ENCODE assay signal across 8 mouse cellular contexts in the genomic region with DNA sequence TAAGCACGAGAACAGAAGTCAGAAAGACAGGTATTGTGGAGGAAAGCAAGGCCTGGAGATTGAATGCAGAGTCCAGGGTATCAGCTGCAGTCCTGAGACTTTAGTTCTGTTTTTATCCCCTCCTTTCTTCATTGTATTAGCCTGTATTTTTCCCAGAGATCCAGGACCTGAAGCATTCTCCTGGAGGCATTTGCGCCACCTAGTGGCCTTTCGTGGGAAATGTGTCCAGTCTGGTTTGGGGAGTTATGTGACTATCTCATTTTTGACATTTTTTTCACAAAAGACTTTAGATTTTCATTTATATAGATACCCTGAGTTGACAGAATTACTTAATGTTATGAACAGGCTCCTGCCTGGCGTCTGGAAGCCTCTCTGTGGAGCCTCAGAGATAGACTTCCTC. TPM values are rescaled to one million over a fixed set of nuclear protein-coding genes. Genes with fewer than 3 reads are reported as not detected.
DNase-seq lines count a peak whose midpoint lies in the region; ATAC-seq and TF ChIP-seq lines count a peak whose summit lies in the region.

No protein-coding gene starts in this region.

- 6% methylated on average over 4 of the region's 4 CpGs for WGBS in embryonic facial prominence, embryonic 15.5 days
- WGBS in heart, embryonic 10.5 days = 8% methylated on average over 4 of the region's 4 CpGs
- 8% methylated on average over 4 of the region's 4 CpGs for WGBS in kidney, embryonic 15.5 days
- 12% methylated on average over 4 of the region's 4 CpGs for WGBS in liver, embryonic 11.5 days
- 4% methylated on average over 4 of the region's 4 CpGs for WGBS in stomach, embryonic 14.5 days

- H3K9me3 ChIP-seq in embryonic facial prominence, embryonic 15.5 days (replicated peaks) = no peaks in the 10 kb centered on the region
- H3K9me3 ChIP-seq in heart, embryonic 10.5 days = no peaks in the 10 kb centered on the region
- no peaks in the 10 kb centered on the region for H3K9me3 ChIP-seq in kidney, embryonic 15.5 days (replicated peaks)
- no peaks in the 10 kb centered on the region for H3K9me3 ChIP-seq in liver, embryonic 11.5 days (ENCODE audit: control insufficient read depth, low read length)
- no peaks in the 10 kb centered on the region for H3K9me3 ChIP-seq in stomach, embryonic 14.5 days (ENCODE audit: control insufficient read depth, low read depth, low read length)

- no peaks in the 10 kb centered on the region for H3K27me3 ChIP-seq in C2C12 (ENCODE audit: control insufficient read depth, insufficient read depth, insufficient read length)
- H3K27me3 ChIP-seq in embryonic facial prominence, embryonic 15.5 days = no peaks in the 10 kb centered on the region
- H3K27me3 ChIP-seq in heart, embryonic 10.5 days (ENCODE audit: insufficient read depth, poor library complexity, severe bottlenecking) = no peaks in the 10 kb centered on the region
- H3K27me3 ChIP-seq in kidney, embryonic 15.5 days = no peaks in the 10 kb centered on the region
- H3K27me3 ChIP-seq in liver, embryonic 11.5 days (replicated peaks; ENCODE audit: control insufficient read depth, insufficient read depth, low read length) = no peaks in the 10 kb centered on the region
- no peaks in the 10 kb centered on the region for H3K27me3 ChIP-seq in stomach, embryonic 14.5 days (ENCODE audit: control insufficient read depth, insufficient read depth, low read length)

- no peak overlapping the region for H3ac ChIP-seq in C2C12 (ENCODE audit: control insufficient read depth, insufficient read length, low read depth)

- peak overlapping the region; percentile 12 for H3K4me3 ChIP-seq in C2C12 (ENCODE audit: insufficient read depth, poor library complexity, severe bottlenecking)
- H3K4me3 ChIP-seq in embryonic facial prominence, embryonic 15.5 days (replicated peaks) = peak overlapping the region; percentile 92
- H3K4me3 ChIP-seq in heart, embryonic 10.5 days = peak overlapping the region; percentile 99; the same call in 1 of the 2 replicates
- H3K4me3 ChIP-seq in kidney, embryonic 15.5 days (replicated peaks) = peak overlapping the region; percentile 78
- H3K4me3 ChIP-seq in liver, embryonic 11.5 days (ENCODE audit: low read depth, low read length) = peak overlapping the region; percentile 72
- peak overlapping the region; percentile 92 for H3K4me3 ChIP-seq in stomach, embryonic 14.5 days (ENCODE audit: low read depth, low read length)

- peaks cover 9% of the 10 kb centered on the region for H3K79me3 ChIP-seq in C2C12 (ENCODE audit: low read depth)

- peaks cover 15% of the 10 kb centered on the region for H3K4me1 ChIP-seq in embryonic facial prominence, embryonic 15.5 days
- peaks cover 18% of the 10 kb centered on the region for H3K4me1 ChIP-seq in heart, embryonic 10.5 days
- H3K4me1 ChIP-seq in kidney, embryonic 15.5 days = peaks cover 19% of the 10 kb centered on the region
- peaks cover 7% of the 10 kb centered on the region for H3K4me1 ChIP-seq in liver, embryonic 11.5 days (replicated peaks; ENCODE audit: control insufficient read depth, insufficient read depth, low read length)
- peaks cover 12% of the 10 kb centered on the region for H3K4me1 ChIP-seq in stomach, embryonic 14.5 days (ENCODE audit: control insufficient read depth, insufficient read depth, low read length)

- peaks cover 35% of the 10 kb centered on the region for H3K79me2 ChIP-seq in C2C12 (ENCODE audit: control insufficient read depth, insufficient read depth)

- ATAC-seq in embryonic facial prominence, embryonic 15.5 days (ENCODE audit: insufficient number of reproducible peaks, low FRiP score, low TSS enrichment, low read depth) = no peak
- ATAC-seq in kidney, embryonic 15.5 days (replicated peaks; ENCODE audit: low FRiP score) = no peak
- no peak for ATAC-seq in liver, embryonic 11.5 days (replicated peaks; ENCODE audit: low FRiP score)
- ATAC-seq in stomach, embryonic 14.5 days (ENCODE audit: insufficient number of reproducible peaks, insufficient read depth, low FRiP score, low read depth) = no peak

- peaks cover 45% of the 10 kb centered on the region for H3K36me3 ChIP-seq in C2C12 (ENCODE audit: control insufficient read depth, insufficient read depth)
- H3K36me3 ChIP-seq in embryonic facial prominence, embryonic 15.5 days = peaks cover 27% of the 10 kb centered on the region
- peaks cover 40% of the 10 kb centered on the region for H3K36me3 ChIP-seq in heart, embryonic 10.5 days
- peaks cover 44% of the 10 kb centered on the region for H3K36me3 ChIP-seq in kidney, embryonic 15.5 days
- H3K36me3 ChIP-seq in liver, embryonic 11.5 days (ENCODE audit: control insufficient read depth, insufficient read depth, low read length) = peaks cover 13% of the 10 kb centered on the region; the same call in 1 of the 2 replicates
- peaks cover 19% of the 10 kb centered on the region for H3K36me3 ChIP-seq in stomach, embryonic 14.5 days (ENCODE audit: control insufficient read depth, insufficient read depth, low read length)

- peak overlapping the region; percentile 87; the same call in 1 of the 2 replicates for H3K27ac ChIP-seq in embryonic facial prominence, embryonic 15.5 days (replicated peaks)
- H3K27ac ChIP-seq in heart, embryonic 10.5 days = no peak overlapping the region
- H3K27ac ChIP-seq in kidney, embryonic 15.5 days = no peak overlapping the region; the same call in 1 of the 2 replicates
- H3K27ac ChIP-seq in liver, embryonic 11.5 days (ENCODE audit: low read depth, low read length) = no peak overlapping the region
- H3K27ac ChIP-seq in stomach, embryonic 14.5 days (ENCODE audit: low read length) = 0 out of 2 replicates have a peak overlapping the region, but pooled peaks have one; percentile 39

- DNase-seq in adrenal gland, postnatal 36 days = peak; percentile 79 to 82
- peak; percentile 87 for DNase-seq in heart, embryonic 10.5 days (ENCODE audit: low spot score)
- DNase-seq in liver, embryonic 11.5 days (ENCODE audit: low spot score) = peak; percentile 64
- DNase-seq in naive thymus-derived CD4-positive, alpha-beta T cell, adult 2 months (ENCODE audit: low read depth) = peak; percentile 81

- H3K9ac ChIP-seq in embryonic facial prominence, embryonic 15.5 days = 0 out of 2 replicates have a peak overlapping the region, but pooled peaks have one; percentile 4
- H3K9ac ChIP-seq in kidney, embryonic 15.5 days = no peak overlapping the region
- H3K9ac ChIP-seq in liver, embryonic 11.5 days (ENCODE audit: low read depth, low read length) = peak overlapping the region; percentile 83; the same call in 1 of the 2 replicates
- H3K9ac ChIP-seq in stomach, embryonic 14.5 days (replicated peaks; ENCODE audit: low read depth, low read length) = no peak overlapping the region

- peak overlapping the region; percentile 63 for H3K4me2 ChIP-seq in embryonic facial prominence, embryonic 15.5 days (replicated peaks)
- H3K4me2 ChIP-seq in kidney, embryonic 15.5 days = peak overlapping the region; percentile 74
- peak overlapping the region; percentile 90 for H3K4me2 ChIP-seq in liver, embryonic 11.5 days
- peak overlapping the region; percentile 79 for H3K4me2 ChIP-seq in stomach, embryonic 14.5 days (replicated peaks; ENCODE audit: low read depth, low read length)

- peak; percentile 40 for TF ChIP-seq CTCF in C2C12 (IDR thresholded peaks at IDR 0.05; ENCODE audit: control insufficient read depth, insufficient read depth, insufficient read length)

TF ChIP-seq in C2C12, 6 proteins besides CTCF, POLR2A, EP300 and RAD21 (continues in another document):
- no peak for TF ChIP-seq MYOD1 (IDR thresholded peaks at IDR 0.05; ENCODE audit: control insufficient read depth, insufficient read length, low read depth)
- no peak for TF ChIP-seq USF1 (IDR thresholded peaks at IDR 0.05; ENCODE audit: low read depth)
- no peak for TF ChIP-seq MAX (IDR thresholded peaks at IDR 0.05)

RNA-seq across cellular contexts. Expression of gene Ncbp3, which starts 1.8 kb away (rescaled TPM):
- 3.6 TPM for polyA plus RNA-seq in C2C12 (2012; fragmentation: generic; extraction: Trizol)
- 10 to 100 TPM; 11.0 to 12.0 TPM for total RNA-seq in adrenal gland, postnatal 36 days (2021)
- polyA plus RNA-seq in embryonic facial prominence, embryonic 15.5 days (2015; fragmentation: Nextera tagmentation; extraction: Ambion mirVana) = 10.9 and 11.6 TPM in 2 replicates
- polyA plus RNA-seq in heart, embryonic 10.5 days (2016; fragmentation: Nextera tagmentation; extraction: Ambion mirVana) = 11.2 and 11.6 TPM in 2 replicates
- polyA plus RNA-seq in kidney, embryonic 15.5 days (2015; fragmentation: Nextera tagmentation; extraction: Ambion mirVana) = 12.1 and 12.9 TPM in 2 replicates
- polyA plus RNA-seq in liver, embryonic 11.5 days (2014; fragmentation: Nextera tagmentation; extraction: Ambion mirVana) = 11.1 and 11.8 TPM in 2 replicates
- 13.6 and 15.1 TPM in 2 replicates for polyA plus RNA-seq in stomach, embryonic 14.5 days (2014; fragmentation: Nextera tagmentation; extraction: Ambion mirVana)

RNA-seq across cellular contexts. Expression of gene Camkk1, which starts 30.5 kb away (rescaled TPM):
- 7.7 TPM for polyA plus RNA-seq in C2C12 (2012; fragmentation: generic; extraction: Trizol)
- total RNA-seq in adrenal gland, postnatal 36 days (2021) = 1 to 10 TPM; 2.6 to 5.1 TPM
- 11.4 and 12.0 TPM in 2 replicates for polyA plus RNA-seq in embryonic facial prominence, embryonic 15.5 days (2015; fragmentation: Nextera tagmentation; extraction: Ambion mirVana)
- polyA plus RNA-seq in heart, embryonic 10.5 days (2016; fragmentation: Nextera tagmentation; extraction: Ambion mirVana) = 2.2 and 3.4 TPM in 2 replicates
- polyA plus RNA-seq in kidney, embryonic 15.5 days (2015; fragmentation: Nextera tagmentation; extraction: Ambion mirVana) = 6.7 and 9.2 TPM in 2 replicates
- polyA plus RNA-seq in liver, embryonic 11.5 days (2014; fragmentation: Nextera tagmentation; extraction: Ambion mirVana) = 2.6 and 3.0 TPM in 2 replicates
- 4.3 and 5.0 TPM in 2 replicates for polyA plus RNA-seq in stomach, embryonic 14.5 days (2014; fragmentation: Nextera tagmentation; extraction: Ambion mirVana)

RNA-seq across cellular contexts. Expression of gene Itgae, which starts 41.0 kb away (rescaled TPM):
- 0.05 TPM for polyA plus RNA-seq in C2C12 (2012; fragmentation: generic; extraction: Trizol)
- under 1 TPM; 0.50 to 0.59 TPM for total RNA-seq in adrenal gland, postnatal 36 days (2021)
- 0.28 and 0.40 TPM in 2 replicates for polyA plus RNA-seq in embryonic facial prominence, embryonic 15.5 days (2015; fragmentation: Nextera tagmentation; extraction: Ambion mirVana)
- polyA plus RNA-seq in heart, embryonic 10.5 days (2016; fragmentation: Nextera tagmentation; extraction: Ambion mirVana) = 0.25 and 0.44 TPM in 2 replicates
- 0.37 and 0.42 TPM in 2 replicates for polyA plus RNA-seq in kidney, embryonic 15.5 days (2015; fragmentation: Nextera tagmentation; extraction: Ambion mirVana)
- polyA plus RNA-seq in liver, embryonic 11.5 days (2014; fragmentation: Nextera tagmentation; extraction: Ambion mirVana) = 0.43 and 0.60 TPM in 2 replicates
- 0.13 and 0.51 TPM in 2 replicates for polyA plus RNA-seq in stomach, embryonic 14.5 days (2014; fragmentation: Nextera tagmentation; extraction: Ambion mirVana)

RNA-seq across cellular contexts. Expression of gene P2rx1, which starts 50.4 kb away (rescaled TPM):
- polyA plus RNA-seq in C2C12 (2012; fragmentation: generic; extraction: Trizol) = 0.05 TPM
- total RNA-seq in adrenal gland, postnatal 36 days (2021) = under 1 TPM; 0.33 to 0.70 TPM
- polyA plus RNA-seq in embryonic facial prominence, embryonic 15.5 days (2015; fragmentation: Nextera tagmentation; extraction: Ambion mirVana) = 2.6 and 2.8 TPM in 2 replicates
- polyA plus RNA-seq in heart, embryonic 10.5 days (2016; fragmentation: Nextera tagmentation; extraction: Ambion mirVana) = 2.6 and 4.8 TPM in 2 replicates
- 1.6 and 1.7 TPM in 2 replicates for polyA plus RNA-seq in kidney, embryonic 15.5 days (2015; fragmentation: Nextera tagmentation; extraction: Ambion mirVana)
- 17.6 and 18.8 TPM in 2 replicates for polyA plus RNA-seq in liver, embryonic 11.5 days (2014; fragmentation: Nextera tagmentation; extraction: Ambion mirVana)
- polyA plus RNA-seq in stomach, embryonic 14.5 days (2014; fragmentation: Nextera tagmentation; extraction: Ambion mirVana) = 2.2 and 8.0 TPM in 2 replicates

Comparison
In these comparisons a context has a peak if more than half of its experiments do, and no peak if none do; other contexts are left out.
1. H3K4me3 ChIP-seq: peak in every context shown above with its lines; median percentile 99 in heart, embryonic 10.5 days; 92 in embryonic facial prominence, embryonic 15.5 days; 92 in stomach, embryonic 14.5 days; 78 in kidney, embryonic 15.5 days; 72 in liver, embryonic 11.5 days; 12 in C2C12.
2. H3K27ac ChIP-seq: peak in embryonic facial prominence, embryonic 15.5 days (single experiment) and stomach, embryonic 14.5 days (single experiment); none in heart, embryonic 10.5 days (single experiment), kidney, embryonic 15.5 days (single experiment) and liver, embryonic 11.5 days (single experiment).
3. H3K9ac ChIP-seq: peak in embryonic facial prominence, embryonic 15.5 days (single experiment) and liver, embryonic 11.5 days (single experiment); none in kidney, embryonic 15.5 days (single experiment) and stomach, embryonic 14.5 days (single experiment).
4. Peak in every context shown above with its lines, with median percentiles within 50 percentile points of each other: DNase-seq and H3K4me2 ChIP-seq.